8 mouse cellular contexts compared by ENCODE assay signal in genomic region chr10:80659213-80659612, GRCm38 (mm10). TPM values are rescaled to one million over a fixed set of nuclear protein-coding genes. Genes with fewer than 3 reads are reported as not detected.
A peak's percentile ranks its signal among the peaks of the same experiment; 100 is the strongest.
DNase-seq lines count a peak whose midpoint lies in the region; ATAC-seq and TF ChIP-seq lines count a peak whose summit lies in the region.

No protein-coding gene starts in this region.

- peak; percentile 75 for TF ChIP-seq CTCF in cerebellum, adult 2 months (IDR thresholded peaks at IDR 0.05; ENCODE audit: borderline replicate concordance, insufficient read depth, low read depth, low read length)

- no peaks in the 10 kb centered on the region for H3K27me3 ChIP-seq in cerebellum, adult 2 months (ENCODE audit: control insufficient read depth, insufficient read depth, low read length)
- H3K27me3 ChIP-seq in forebrain, embryonic 15.5 days: no peaks in the 10 kb centered on the region
- H3K27me3 ChIP-seq in hindbrain, embryonic 15.5 days: no peaks in the 10 kb centered on the region

- peak; percentile 71 for DNase-seq in ovary, postnatal 14 days (ENCODE audit: low spot score)
- DNase-seq in ovary, adult 18-20 months (ENCODE audit: low spot score): no peak
- peak; percentile 67 to 79 for DNase-seq in cerebellum, adult 2 months
- DNase-seq in layer of hippocampus, postnatal 36 days: peak; percentile 64 to 70
- DNase-seq in lung, postnatal 36 days: peak; percentile 93
- DNase-seq in spleen, adult 18-20 months: peak; percentile 52 to 82

- no peaks in the 10 kb centered on the region for H3K36me3 ChIP-seq in forebrain, embryonic 15.5 days
- no peaks in the 10 kb centered on the region for H3K36me3 ChIP-seq in hindbrain, embryonic 15.5 days

- no peaks in the 10 kb centered on the region for H3K9me3 ChIP-seq in forebrain, embryonic 15.5 days
- H3K9me3 ChIP-seq in hindbrain, embryonic 15.5 days: no peaks in the 10 kb centered on the region

- no peak overlapping the region for H3K27ac ChIP-seq in cerebellum, adult 2 months (ENCODE audit: insufficient read depth, low read length)
- H3K27ac ChIP-seq in forebrain, embryonic 15.5 days (replicated peaks): peak overlapping the region; percentile 45
- H3K27ac ChIP-seq in hindbrain, embryonic 15.5 days (replicated peaks): no peak overlapping the region; the same call in 1 of the 2 replicates

- H3K4me1 ChIP-seq in cerebellum, adult 2 months (ENCODE audit: control insufficient read depth, insufficient read depth, low read length): peaks cover 14% of the 10 kb centered on the region
- H3K4me1 ChIP-seq in forebrain, embryonic 15.5 days: peaks cover 27% of the 10 kb centered on the region
- H3K4me1 ChIP-seq in hindbrain, embryonic 15.5 days (replicated peaks): peaks cover 24% of the 10 kb centered on the region

- peak overlapping the region; percentile 10 for H3K4me3 ChIP-seq in cerebellum, adult 2 months (replicated peaks; ENCODE audit: insufficient read depth, low read depth, low read length)
- H3K4me3 ChIP-seq in forebrain, embryonic 15.5 days: peak overlapping the region; percentile 31
- H3K4me3 ChIP-seq in hindbrain, embryonic 15.5 days: 0 out of 2 replicates have a peak overlapping the region, but pooled peaks have one; percentile 7

- no peak overlapping the region for H3K9ac ChIP-seq in forebrain, embryonic 15.5 days (replicated peaks)
- H3K9ac ChIP-seq in hindbrain, embryonic 15.5 days: no peak overlapping the region

- WGBS in cerebellum, adult 2 months: 9% methylated on average over 10 of the region's 10 CpGs
- WGBS in forebrain, embryonic 15.5 days: 6% methylated on average over 10 of the region's 10 CpGs
- WGBS in hindbrain, embryonic 15.5 days: 16% methylated on average over 10 of the region's 10 CpGs

- no peak for ATAC-seq in forebrain, embryonic 15.5 days (replicated peaks)
- no peak for ATAC-seq in hindbrain, embryonic 15.5 days (ENCODE audit: low FRiP score, low read depth)

- TF ChIP-seq POLR2A in cerebellum, adult 2 months (IDR thresholded peaks at IDR 0.05; ENCODE audit: borderline replicate concordance, insufficient read depth, low read length): no peak

- peak overlapping the region; percentile 35 for H3K4me2 ChIP-seq in forebrain, embryonic 15.5 days (replicated peaks)
- peak overlapping the region; percentile 37 for H3K4me2 ChIP-seq in hindbrain, embryonic 15.5 days

RNA-seq across cellular contexts. Expression of gene Btbd2, which starts 2.3 kb away (rescaled TPM):
- polyA plus RNA-seq in cerebellum, adult 2 months (2012; rRNA removed): 106 and 108 TPM in 2 replicates
- polyA plus RNA-seq in forebrain, embryonic 15.5 days (2015; fragmentation: Nextera tagmentation; extraction: Ambion mirVana): 83.4 and 87.5 TPM in 2 replicates
- polyA plus RNA-seq in hindbrain, embryonic 15.5 days (2015; fragmentation: Nextera tagmentation; extraction: Ambion mirVana): 83.6 and 93.2 TPM in 2 replicates
- total RNA-seq in layer of hippocampus, postnatal 36 days (2021): 100 to 1,000 TPM; 102 to 106 TPM

RNA-seq across cellular contexts. Expression of gene Mknk2, which starts 18.7 kb away (rescaled TPM):
- polyA plus RNA-seq in cerebellum, adult 2 months (2012; rRNA removed): 59.3 and 64.4 TPM in 2 replicates
- polyA plus RNA-seq in forebrain, embryonic 15.5 days (2015; fragmentation: Nextera tagmentation; extraction: Ambion mirVana): 60.9 and 64.8 TPM in 2 replicates
- polyA plus RNA-seq in hindbrain, embryonic 15.5 days (2015; fragmentation: Nextera tagmentation; extraction: Ambion mirVana): 56.7 and 61.0 TPM in 2 replicates
- 10 to 100 TPM; 44.7 to 52.3 TPM for total RNA-seq in layer of hippocampus, postnatal 36 days (2021)

RNA-seq across cellular contexts. Expression of gene Csnk1g2, which starts 36.6 kb away (rescaled TPM):
- 208 and 218 TPM in 2 replicates for polyA plus RNA-seq in cerebellum, adult 2 months (2012; rRNA removed)
- 117 and 126 TPM in 2 replicates for polyA plus RNA-seq in forebrain, embryonic 15.5 days (2015; fragmentation: Nextera tagmentation; extraction: Ambion mirVana)
- 109 and 127 TPM in 2 replicates for polyA plus RNA-seq in hindbrain, embryonic 15.5 days (2015; fragmentation: Nextera tagmentation; extraction: Ambion mirVana)
- 100 to 1,000 TPM; 216 to 241 TPM for total RNA-seq in layer of hippocampus, postnatal 36 days (2021)

RNA-seq across cellular contexts. Expression of gene Mob3a, which starts 42.6 kb away (rescaled TPM):
- polyA plus RNA-seq in cerebellum, adult 2 months (2012; rRNA removed): 12.6 and 14.2 TPM in 2 replicates
- polyA plus RNA-seq in forebrain, embryonic 15.5 days (2015; fragmentation: Nextera tagmentation; extraction: Ambion mirVana): 52.6 and 55.1 TPM in 2 replicates
- 57.5 and 60.2 TPM in 2 replicates for polyA plus RNA-seq in hindbrain, embryonic 15.5 days (2015; fragmentation: Nextera tagmentation; extraction: Ambion mirVana)
- 10 to 100 TPM; 16.0 to 16.1 TPM for total RNA-seq in layer of hippocampus, postnatal 36 days (2021)

RNA-seq across cellular contexts. Expression of gene Izumo4, which starts 42.8 kb away (rescaled TPM):
- polyA plus RNA-seq in cerebellum, adult 2 months (2012; rRNA removed): 112 and 117 TPM in 2 replicates
- polyA plus RNA-seq in forebrain, embryonic 15.5 days (2015; fragmentation: Nextera tagmentation; extraction: Ambion mirVana): 33.4 and 35.2 TPM in 2 replicates
- polyA plus RNA-seq in hindbrain, embryonic 15.5 days (2015; fragmentation: Nextera tagmentation; extraction: Ambion mirVana): 39.2 and 46.1 TPM in 2 replicates
- 10 to 100 TPM; 49.7 to 57.0 TPM for total RNA-seq in layer of hippocampus, postnatal 36 days (2021)
